Mouse (Mus musculus): ENCODE data around the gene Slc51b. TPM values are rescaled to one million over a fixed set of nuclear protein-coding genes. Genes with fewer than 3 reads are reported as not detected.

Gene Slc51b
- total RNA-seq, 1 experiment, result not detected

- Histone ChIP-seq H3K4me1 (ENCODE audit: control insufficient read depth in 2 of 2, insufficient read depth in 2 of 2, low read length in 2 of 2, poor library complexity in 1 of 2) (no peaks in the 10 kb centered on the region), H3K9me3 (ENCODE audit: control insufficient read depth, insufficient read depth, low read depth, low read length) (no peaks in the 10 kb centered on the region), H3K36me3 (ENCODE audit: control insufficient read depth, insufficient read depth, low read length, poor library complexity, severe bottlenecking) (no peaks in the 10 kb centered on the region), H3K9ac (ENCODE audit: insufficient read depth, low read depth, low read length, poor library complexity, severe bottlenecking) (no peak overlapping the region), H3K4me3 (ENCODE audit: insufficient read depth in 1 of 2, low read depth in 1 of 2, low read length in 2 of 2, poor library complexity in 1 of 2, severe bottlenecking in 1 of 2) (no peak overlapping the region), H3K27ac (ENCODE audit: insufficient read depth, low read depth, low read length, poor library complexity, severe bottlenecking) (no peak overlapping the region)
- in situ Hi-C loops (cut with MboI; ENCODE audit: low sequenced_read_pairs in 2 of 2, unreplicated experiment in 2 of 2), result no loop called here
- no peak for DNase-seq (ENCODE audit: low read depth, low spot score)
- TF ChIP-seq HCFC1 (IDR thresholded peaks at IDR 0.05; ENCODE audit: borderline replicate concordance, insufficient read depth, low read length), result no peak
- no peak for TF ChIP-seq CHD2 (IDR thresholded peaks at IDR 0.05; ENCODE audit: low read depth, low read length)
- no peak for TF ChIP-seq ZNF384 (IDR thresholded peaks at IDR 0.05; ENCODE audit: low read depth, low read length)
- no peak for TF ChIP-seq ZC3H11A (IDR thresholded peaks at IDR 0.05; ENCODE audit: borderline replicate concordance, low read depth, low read length)
- TF ChIP-seq MAFK (IDR thresholded peaks at IDR 0.05; ENCODE audit: insufficient read depth, low read depth, low read length), result no peak
Observed at GRCm38 (mm10) chr9:65381017-65381590, 41.7 kb downstream of the Slc51b start.

GRCm38 (mm10) chr9:65375163-65375934 is 47.4 kb downstream of the Slc51b start:
- H3K27ac ChIP-seq (ENCODE audit: insufficient read depth, low read depth, low read length, poor library complexity, severe bottlenecking), result no peak overlapping the region
- H3K36me3 ChIP-seq (ENCODE audit: control insufficient read depth, insufficient read depth, low read length, poor library complexity, severe bottlenecking), result no peaks in the 10 kb centered on the region
- no peak for TF ChIP-seq MAFK (IDR thresholded peaks at IDR 0.05; ENCODE audit: insufficient read depth, low read depth, low read length)
- TF ChIP-seq ZNF384 (IDR thresholded peaks at IDR 0.05; ENCODE audit: low read depth, low read length), result no peak
- TF ChIP-seq CHD2 (IDR thresholded peaks at IDR 0.05; ENCODE audit: low read depth, low read length), result no peak
- no peak for TF ChIP-seq ZC3H11A (IDR thresholded peaks at IDR 0.05; ENCODE audit: borderline replicate concordance, low read depth, low read length)
- no peak for TF ChIP-seq HCFC1 (IDR thresholded peaks at IDR 0.05; ENCODE audit: borderline replicate concordance, insufficient read depth, low read length)
- H3K4me1 ChIP-seq (ENCODE audit: control insufficient read depth in 2 of 2, insufficient read depth in 2 of 2, low read length in 2 of 2, poor library complexity in 1 of 2), result peaks cover 0 to 5% of the 10 kb centered on the region in 2 experiments; a peak in 1 of 4 replicates
- H3K4me3 ChIP-seq (ENCODE audit: insufficient read depth in 1 of 2, low read depth in 1 of 2, low read length in 2 of 2, poor library complexity in 1 of 2, severe bottlenecking in 1 of 2), result no peak overlapping the region
- H3K9ac ChIP-seq (ENCODE audit: insufficient read depth, low read depth, low read length, poor library complexity, severe bottlenecking), result no peak overlapping the region
- in situ Hi-C loops (cut with MboI; ENCODE audit: low sequenced_read_pairs in 2 of 2, unreplicated experiment in 2 of 2), result no loop called here
- no peak for DNase-seq (ENCODE audit: low read depth, low spot score)
- no peaks in the 10 kb centered on the region for H3K9me3 ChIP-seq (ENCODE audit: control insufficient read depth, insufficient read depth, low read depth, low read length)

DNA sequence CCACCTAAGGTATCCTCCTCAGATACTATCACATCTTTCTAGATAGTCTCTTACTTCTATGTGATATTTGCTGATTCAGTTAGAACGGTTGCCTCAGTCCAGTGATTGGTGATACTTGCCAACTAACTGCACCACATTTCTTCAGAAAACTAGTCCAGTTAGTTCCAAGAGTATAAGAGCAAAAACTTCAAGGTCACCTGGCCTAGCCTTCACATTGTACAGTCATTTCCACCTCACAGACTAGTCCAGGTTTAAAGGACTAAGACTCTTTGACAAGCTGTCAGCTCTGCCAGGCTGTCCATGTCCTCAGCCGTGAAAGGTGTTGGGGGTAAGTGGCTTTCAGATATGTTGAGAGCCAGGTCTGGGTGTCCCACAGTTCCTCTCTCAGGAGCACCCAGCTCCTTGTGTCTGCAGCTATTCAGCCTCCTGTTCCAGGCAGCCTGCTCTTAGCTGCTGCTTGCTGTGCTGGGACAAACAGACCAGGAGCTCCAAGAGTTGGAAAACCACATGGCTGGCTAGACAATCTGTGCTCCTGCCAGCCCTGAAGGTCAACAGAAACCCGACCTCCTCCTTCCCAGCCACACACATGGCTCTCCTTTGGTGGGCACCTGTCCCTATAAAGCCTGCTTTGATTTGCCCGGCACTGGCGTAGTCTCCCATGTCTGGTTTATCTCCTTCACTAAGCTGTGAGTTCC is 48.1 kb downstream of the Slc51b start:
- no peak overlapping the region for H3K27ac ChIP-seq (ENCODE audit: insufficient read depth, low read depth, low read length, poor library complexity, severe bottlenecking)
- TF ChIP-seq HCFC1 (IDR thresholded peaks at IDR 0.05; ENCODE audit: borderline replicate concordance, insufficient read depth, low read length), result no peak
- no peak for TF ChIP-seq ZNF384 (IDR thresholded peaks at IDR 0.05; ENCODE audit: low read depth, low read length)
- TF ChIP-seq MAFK (IDR thresholded peaks at IDR 0.05; ENCODE audit: insufficient read depth, low read depth, low read length), result no peak
- no peak for TF ChIP-seq ZC3H11A (IDR thresholded peaks at IDR 0.05; ENCODE audit: borderline replicate concordance, low read depth, low read length)
- no peak for TF ChIP-seq CHD2 (IDR thresholded peaks at IDR 0.05; ENCODE audit: low read depth, low read length)
- in situ Hi-C loops (cut with MboI; ENCODE audit: low sequenced_read_pairs in 2 of 2, unreplicated experiment in 2 of 2), result no loop called here
- H3K4me3 ChIP-seq (ENCODE audit: insufficient read depth in 1 of 2, low read depth in 1 of 2, low read length in 2 of 2, poor library complexity in 1 of 2, severe bottlenecking in 1 of 2), result no peak overlapping the region
- H3K9ac ChIP-seq (ENCODE audit: insufficient read depth, low read depth, low read length, poor library complexity, severe bottlenecking), result no peak overlapping the region
- H3K4me1 ChIP-seq (ENCODE audit: control insufficient read depth in 2 of 2, insufficient read depth in 2 of 2, low read length in 2 of 2, poor library complexity in 1 of 2), result peaks cover 0 to 5% of the 10 kb centered on the region in 2 experiments; a peak in 1 of 4 replicates
- H3K9me3 ChIP-seq (ENCODE audit: control insufficient read depth, insufficient read depth, low read depth, low read length), result no peaks in the 10 kb centered on the region
- DNase-seq (ENCODE audit: low read depth, low spot score), result no peak
- H3K36me3 ChIP-seq (ENCODE audit: control insufficient read depth, insufficient read depth, low read length, poor library complexity, severe bottlenecking), result no peaks in the 10 kb centered on the region

GRCm38 (mm10) chr9:65372449-65372848 is 50.3 kb downstream of the Slc51b start:
- no peak overlapping the region for H3K9ac ChIP-seq (ENCODE audit: insufficient read depth, low read depth, low read length, poor library complexity, severe bottlenecking)
- H3K4me1 ChIP-seq (ENCODE audit: control insufficient read depth in 2 of 2, insufficient read depth in 2 of 2, low read length in 2 of 2, poor library complexity in 1 of 2), result peaks cover 0 to 5% of the 10 kb centered on the region in 2 experiments; a peak in 1 of 4 replicates
- in situ Hi-C loops (cut with MboI; ENCODE audit: low sequenced_read_pairs in 2 of 2, unreplicated experiment in 2 of 2), result no loop called here
- H3K36me3 ChIP-seq (ENCODE audit: control insufficient read depth, insufficient read depth, low read length, poor library complexity, severe bottlenecking), result no peaks in the 10 kb centered on the region
- no peak overlapping the region for H3K4me3 ChIP-seq (ENCODE audit: insufficient read depth in 1 of 2, low read depth in 1 of 2, low read length in 2 of 2, poor library complexity in 1 of 2, severe bottlenecking in 1 of 2)
- TF ChIP-seq HCFC1 (IDR thresholded peaks at IDR 0.05; ENCODE audit: borderline replicate concordance, insufficient read depth, low read length) (no peak), ZC3H11A (IDR thresholded peaks at IDR 0.05; ENCODE audit: borderline replicate concordance, low read depth, low read length) (no peak), ZNF384 (IDR thresholded peaks at IDR 0.05; ENCODE audit: low read depth, low read length) (no peak), CHD2 (IDR thresholded peaks at IDR 0.05; ENCODE audit: low read depth, low read length) (no peak)
- no peak overlapping the region for H3K27ac ChIP-seq (ENCODE audit: insufficient read depth, low read depth, low read length, poor library complexity, severe bottlenecking)
- H3K9me3 ChIP-seq (ENCODE audit: control insufficient read depth, insufficient read depth, low read depth, low read length), result no peaks in the 10 kb centered on the region
- no peak for DNase-seq (ENCODE audit: low read depth, low spot score)

All from ES-E14 (cell line).